Mouse (Mus musculus) neural tube, embryonic 10.5 days (tissue): ENCODE results near the gene Sema4g.

Source experiments
- DNase-seq: peaks from one replicate; pipeline ENCODE4 v3.0.0-alpha.2; 2017; ENCODE audit warnings: low spot score; ENCODE audit errors: extremely low spot score

Sema4g gene

GRCm38 (mm10) chr19:45003740-45004516 is 15.0 kb downstream of the Sema4g start:
- no peak for DNase-seq

DNA sequence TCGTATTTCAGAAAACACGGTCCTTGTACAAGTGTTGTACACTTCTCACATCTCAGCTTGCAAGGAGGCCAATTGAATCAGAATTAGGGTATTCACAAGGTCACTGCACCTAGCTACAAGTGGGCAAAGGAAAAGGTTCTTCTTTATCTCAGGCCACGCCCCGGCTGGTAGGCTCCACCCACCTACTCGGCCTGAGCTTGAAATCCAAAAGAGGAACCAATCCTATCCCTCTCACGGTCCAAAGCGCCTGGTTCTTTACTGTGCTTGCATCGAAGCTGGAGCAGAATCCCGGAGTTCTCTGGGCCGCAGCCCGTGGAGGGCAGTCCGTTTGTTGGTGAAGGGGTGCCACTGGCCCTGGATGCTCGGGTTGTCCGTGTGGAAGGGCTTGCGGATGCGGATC is 16.5 kb downstream of the Sema4g start, which contains the start of gene Twnk:
TSS of gene Twnk (plus strand) at position 220 of the 400 bp plus-strand sequence.
- peak; percentile 47 for DNase-seq

DNA sequence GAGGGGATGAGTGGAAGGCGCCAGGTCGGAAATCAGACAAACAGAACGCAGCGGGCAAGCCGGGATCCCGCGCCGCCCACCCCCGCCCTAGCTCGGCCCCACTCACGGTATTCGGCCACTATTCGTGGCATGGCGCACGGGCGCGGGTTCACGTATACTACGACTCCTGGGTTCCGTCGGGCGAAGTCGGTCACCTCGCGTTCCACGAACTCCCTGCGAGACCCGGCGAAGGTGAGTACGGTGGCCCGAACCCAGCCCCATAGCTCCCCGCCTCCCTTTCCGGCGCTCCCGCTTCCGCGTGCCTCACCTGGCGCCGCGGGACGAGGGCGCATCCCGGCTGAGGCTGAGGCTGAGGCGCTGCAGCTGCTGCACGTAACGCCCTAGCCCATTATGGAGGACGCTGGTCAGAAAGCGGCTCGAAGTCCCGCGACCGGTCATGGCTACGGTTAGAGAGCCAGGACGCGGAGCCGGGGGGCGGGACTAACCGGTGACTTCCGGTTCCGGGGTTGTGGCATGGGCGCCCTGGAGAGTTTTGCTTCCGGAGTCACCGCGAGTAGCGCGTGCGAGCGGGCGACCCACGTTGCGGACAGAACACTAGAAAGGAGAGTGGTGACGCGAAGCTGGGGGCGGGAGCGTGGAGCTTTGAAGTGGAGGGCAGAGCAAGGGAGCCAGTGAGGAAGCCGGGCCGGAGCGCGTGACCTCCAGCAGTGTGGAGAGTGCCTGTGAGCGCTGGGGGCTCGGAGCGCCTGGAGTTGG is 17.2 kb downstream of the Sema4g start, which contains the start of gene Mrpl43:
TSS of gene Mrpl43 (minus strand) at position 486 of the 756 bp plus-strand sequence.
- peak; percentile 98 for DNase-seq

DNA sequence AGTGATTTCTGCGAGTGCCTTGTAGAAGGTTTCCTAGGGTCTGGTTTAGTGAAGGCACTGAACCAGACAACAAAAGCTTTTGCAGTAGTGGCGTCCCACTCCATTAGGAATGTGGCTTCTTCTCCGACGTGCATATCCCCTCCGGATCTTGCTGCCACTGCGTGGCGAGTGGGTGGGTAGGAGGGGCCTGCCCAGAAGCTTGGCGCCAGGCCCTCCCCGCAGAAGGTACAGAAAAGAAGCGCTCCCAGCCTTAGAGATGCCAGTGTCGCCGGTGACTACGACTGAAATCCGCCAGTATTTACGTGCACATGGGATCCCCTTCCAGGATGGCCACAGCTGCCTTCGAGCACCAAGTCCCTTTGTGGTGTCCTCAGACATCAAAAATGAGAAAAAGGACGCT is 18.1 kb downstream of the Sema4g start:
- DNase-seq, result no peak

DNA sequence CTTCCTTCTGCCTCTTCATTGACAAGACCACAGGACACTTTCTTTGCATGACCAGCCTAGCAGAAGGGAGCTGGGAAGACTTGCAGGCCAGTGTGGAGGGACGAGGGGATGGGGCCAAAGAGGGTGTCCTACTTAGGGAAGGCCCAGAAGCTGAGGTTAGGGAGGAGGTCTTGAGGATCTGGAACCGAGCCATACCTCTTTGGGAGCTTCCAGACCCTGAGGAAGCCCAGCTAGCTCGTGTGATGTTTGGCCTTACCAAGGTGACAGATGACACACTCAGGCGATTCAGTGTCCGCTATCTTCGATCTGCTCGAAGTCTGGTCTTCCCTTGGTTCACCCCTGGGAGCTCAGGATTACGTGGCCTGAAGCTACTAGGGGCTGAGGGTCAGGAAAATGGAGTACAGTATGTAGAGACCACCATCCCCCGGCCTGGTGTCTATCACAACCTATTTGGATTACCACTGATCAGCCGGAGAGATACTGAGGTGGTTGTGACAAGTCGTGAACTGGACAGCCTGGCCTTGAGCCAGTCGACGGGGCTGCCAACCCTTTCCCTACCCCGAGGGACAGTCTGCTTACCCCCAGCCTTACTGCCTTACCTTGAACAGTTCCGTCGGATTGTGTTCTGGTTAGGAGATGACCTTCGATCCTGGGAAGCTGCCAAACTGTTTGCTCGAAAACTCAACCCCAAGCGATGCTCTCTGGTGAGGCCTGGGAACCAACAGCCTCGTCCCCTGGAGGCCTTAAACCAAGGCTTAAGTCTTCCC is 18.7 kb downstream of the Sema4g start:
- DNase-seq, result no peak

DNA sequence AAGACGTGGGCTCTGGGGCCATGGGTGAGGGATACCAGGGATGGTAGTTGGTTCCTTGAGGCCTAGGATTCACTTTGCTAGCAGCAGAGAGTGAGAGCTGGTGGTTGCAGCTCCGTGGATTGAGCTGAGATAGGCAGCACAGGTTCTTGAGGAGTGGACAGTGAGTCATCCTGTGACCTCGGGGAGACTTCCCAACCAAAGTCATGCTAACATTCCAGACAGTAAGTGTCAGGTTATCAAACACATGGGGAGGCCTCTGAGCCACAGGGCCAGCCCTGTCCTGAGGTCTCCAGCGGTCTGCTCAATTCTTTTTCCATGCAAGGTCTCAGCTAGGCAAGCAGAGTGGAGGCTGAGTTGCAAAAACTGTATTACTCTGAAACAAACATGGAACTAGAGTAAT is 21.7 kb downstream of the Sema4g start:
- DNase-seq, result no peak

DNA sequence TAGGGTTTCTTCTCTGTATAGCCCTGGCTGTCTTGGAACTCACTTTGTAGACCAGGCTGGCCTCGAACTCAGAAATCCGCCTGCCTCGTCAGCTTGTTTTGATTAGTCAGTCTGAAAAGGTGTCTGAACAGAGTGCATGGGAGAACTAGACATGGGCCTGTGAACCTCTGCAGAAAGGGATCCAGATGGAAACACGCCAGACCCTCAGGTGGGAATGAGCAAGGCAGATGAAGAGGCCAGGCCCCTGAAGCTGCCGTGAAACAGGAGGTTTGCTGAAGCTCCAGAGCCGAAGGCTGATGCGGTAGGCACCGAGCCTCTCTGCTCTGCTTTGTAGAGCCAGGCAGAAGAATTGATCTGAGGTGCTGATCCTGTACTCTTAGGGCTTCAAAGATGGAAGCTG is 23.3 kb downstream of the Sema4g start:
- no peak for DNase-seq

DNA sequence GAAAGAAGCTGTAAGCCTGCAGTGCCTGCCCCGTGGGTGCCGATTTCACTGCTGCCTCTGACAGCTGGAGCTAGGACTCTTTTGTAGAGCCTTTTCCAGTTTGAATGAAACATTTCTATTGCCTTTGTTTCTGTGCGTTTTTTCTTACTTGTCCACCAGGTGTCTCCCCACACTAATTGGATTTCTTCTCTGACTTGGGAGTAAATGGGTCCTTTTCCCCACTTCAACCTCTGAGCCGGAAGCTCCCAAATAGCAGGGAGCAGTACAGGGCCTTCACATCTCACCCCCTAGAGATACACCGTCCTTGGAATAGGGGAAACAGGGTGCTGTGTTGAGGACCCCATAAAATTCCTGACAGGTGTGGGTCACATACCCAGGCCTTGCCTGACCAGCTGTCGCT is 23.7 kb downstream of the Sema4g start:
- no peak for DNase-seq

DNA sequence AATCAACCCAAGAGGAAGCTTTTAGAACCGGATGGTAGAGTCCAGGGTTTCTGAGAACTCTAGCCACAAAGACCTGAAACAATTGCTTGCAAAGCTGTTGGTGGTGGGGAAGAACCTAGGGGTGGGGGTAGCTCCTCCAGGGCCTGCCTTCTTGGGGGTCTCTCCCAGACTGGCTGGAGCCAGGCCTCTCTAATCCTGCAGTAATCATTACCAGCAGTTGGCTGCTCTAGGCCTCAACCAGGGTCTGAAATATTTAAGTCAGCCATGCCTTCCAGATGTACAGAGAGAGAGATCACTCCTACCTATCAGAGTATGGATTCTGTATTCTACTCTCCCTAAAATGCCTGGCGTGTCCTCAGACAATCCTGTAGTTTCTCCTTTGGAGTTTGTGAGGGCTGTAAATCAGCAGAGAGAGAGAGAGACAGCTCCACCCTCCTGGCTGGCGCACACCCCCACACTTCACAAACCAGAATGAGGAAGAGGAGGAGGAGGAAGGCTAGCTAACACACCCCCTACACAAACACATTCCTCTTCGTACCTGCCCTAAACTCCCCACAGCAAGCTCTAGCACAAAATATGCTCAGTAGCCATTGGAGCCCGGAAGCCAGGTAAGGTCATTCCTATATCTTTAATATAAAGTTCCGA is 24.8 kb downstream of the Sema4g start:
- no peak for DNase-seq

DNA sequence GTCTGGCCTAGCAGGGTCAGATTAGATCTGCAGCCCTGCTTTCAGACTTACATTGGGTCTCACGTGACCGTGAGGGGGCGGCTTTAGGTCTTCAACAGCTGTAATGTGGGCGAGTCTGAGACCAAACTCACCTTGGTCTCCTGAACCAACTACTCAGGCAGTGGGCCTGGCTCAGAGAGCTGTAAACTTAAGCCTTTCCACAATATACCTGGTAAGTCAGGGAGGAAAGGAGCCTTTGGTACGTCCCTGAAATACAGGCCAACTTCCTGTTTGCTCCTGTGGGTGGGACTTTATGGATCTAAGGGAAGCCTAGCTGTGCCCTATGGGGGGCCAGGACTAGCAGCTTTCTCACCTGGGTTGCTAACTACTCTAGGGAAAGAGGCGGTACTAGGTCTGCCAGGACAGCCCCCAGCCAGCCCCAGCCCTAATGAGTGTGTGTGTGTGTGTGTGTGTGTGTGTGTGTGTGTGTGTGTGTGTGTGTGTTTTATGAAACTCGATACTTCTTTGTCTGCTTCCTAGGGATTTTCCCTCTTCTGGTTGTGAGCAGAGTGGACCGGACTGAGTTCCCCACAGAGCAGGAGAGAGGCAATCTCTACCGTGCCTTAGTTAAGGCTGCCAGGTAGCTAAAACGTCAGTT is 25.6 kb downstream of the Sema4g start, which contains the start of gene Lzts2:
TSS of gene Lzts2 (plus strand) at position 80 of the 637 bp plus-strand sequence.
- DNase-seq, result peak; percentile 47

GRCm38 (mm10) chr19:45014981-45015402 is 26.1 kb downstream of the Sema4g start:
- DNase-seq, result peak; percentile 53

DNA sequence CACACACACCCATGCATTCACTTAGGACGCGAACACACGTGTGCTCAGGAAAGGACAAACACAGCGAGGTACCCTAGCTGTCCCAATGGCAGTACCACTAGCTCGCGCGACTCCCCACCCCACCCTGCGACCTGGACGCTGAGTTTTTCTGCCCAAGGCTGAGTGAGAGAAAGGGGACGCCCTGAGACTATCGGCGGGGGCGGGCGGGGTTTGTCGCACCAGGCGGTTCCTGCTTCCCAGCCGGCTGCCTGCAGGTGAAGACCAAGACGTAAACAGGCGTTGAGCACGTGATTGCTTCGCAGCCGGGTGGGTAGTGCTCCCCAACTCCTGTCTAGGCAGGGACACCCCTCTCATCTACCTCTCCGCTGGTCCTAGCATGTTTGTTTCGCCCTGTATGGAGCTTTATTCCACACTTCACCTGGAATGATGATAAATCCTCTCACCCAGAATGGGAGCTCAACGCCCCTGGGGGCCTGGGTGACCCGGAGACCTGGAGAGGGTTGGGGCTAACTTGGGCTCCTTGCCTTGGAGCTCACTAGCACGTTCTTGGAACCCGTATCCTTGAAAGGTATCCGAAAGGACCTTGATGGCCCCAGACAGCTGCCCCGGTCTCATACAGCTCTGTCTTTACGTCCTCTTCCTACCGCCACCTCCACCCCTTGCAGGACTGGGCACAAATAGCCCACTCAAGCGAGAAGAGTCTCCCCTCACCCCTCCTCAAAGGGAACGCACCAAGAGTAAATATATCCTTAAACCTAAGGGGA is 26.8 kb downstream of the Sema4g start:
- peak; percentile 54 for DNase-seq

- DNase-seq, result peak; percentile 78
These were observed 27.7 kb downstream of the Sema4g start for GRCm38 (mm10) chr19:45016341-45017215.

DNA sequence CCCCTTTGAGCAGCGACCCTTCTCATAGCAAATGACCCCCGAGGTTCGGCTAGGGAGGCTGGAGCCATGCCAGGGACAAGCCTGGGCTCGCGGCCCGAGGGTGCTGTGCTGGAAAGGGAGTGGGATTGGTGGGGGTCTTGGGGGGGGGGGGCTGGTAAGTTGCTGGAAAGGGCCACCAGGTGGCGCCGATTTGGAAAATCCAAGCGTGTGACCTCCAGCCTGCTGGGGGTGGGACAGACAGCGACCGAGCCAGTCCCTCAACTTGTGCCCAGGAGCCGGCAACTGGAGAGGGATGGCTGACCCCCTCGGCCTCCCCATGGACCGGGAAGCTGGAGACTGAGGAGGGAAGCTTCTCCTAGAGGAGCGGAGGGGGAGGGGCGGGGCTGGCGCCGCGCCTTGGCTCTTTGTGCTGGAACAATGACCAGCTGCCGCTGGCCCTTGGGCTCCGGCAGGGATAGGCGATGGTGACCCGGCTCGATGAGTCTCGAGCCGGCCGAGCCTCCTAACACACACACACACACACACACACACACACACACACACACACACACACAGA is 28.4 kb downstream of the Sema4g start:
- peak; percentile 88 for DNase-seq

- peak; percentile 86 for DNase-seq
These were observed 29.0 kb downstream of the Sema4g start for GRCm38 (mm10) chr19:45017909-45018308.

- DNase-seq, result peak; percentile 61
These were observed 29.5 kb downstream of the Sema4g start for GRCm38 (mm10) chr19:45018351-45018831.

- DNase-seq, result no peak
These were observed 31.4 kb downstream of the Sema4g start for GRCm38 (mm10) chr19:45020348-45020747.

- no peak for DNase-seq
These were observed 32.5 kb downstream of the Sema4g start for GRCm38 (mm10) chr19:45021362-45021761.
